Mouse (Mus musculus) cortical plate, adult 2 months (tissue): ENCODE measurements around the gene Lamb2. TPM values are rescaled to one million over a fixed set of nuclear protein-coding genes. Genes with fewer than 3 reads are reported as not detected.

Source experiments
- H3K27ac ChIP-seq: fragments of 200-500 bp; 2 replicates; pipeline ENCODE4 v1.5.1; 2012; ENCODE audit warnings: low read length, control low read depth, inconsistent platforms; ENCODE audit not compliant: insufficient read depth
- H3K4me1 ChIP-seq: fragments of 200-500 bp; 2 replicates; pipeline ENCODE4 v1.6.1; 2011; ENCODE audit warnings: low read length; ENCODE audit not compliant: control insufficient read depth, insufficient read depth
- H3K4me3 ChIP-seq: fragments of 200-500 bp; 2 replicates; pipeline ENCODE4 v1.5.1; 2011; ENCODE audit warnings: mild to moderate bottlenecking, low read length, control low read depth; ENCODE audit not compliant: insufficient read depth
- CTCF ChIP-seq: fragments of 200-500 bp; IDR thresholded peaks from 2 replicates; pipeline ENCODE4 v1.5.1; 2011; ENCODE audit warnings: mild to moderate bottlenecking, control low read depth, low read length; ENCODE audit not compliant: insufficient read depth; ENCODE audit errors: extremely low read depth
- POLR2A ChIP-seq: fragments of 200-500 bp; IDR thresholded peaks from 2 replicates; pipeline ENCODE4 v1.6.1; 2011; ENCODE audit warnings: mild to moderate bottlenecking, low read length, control low read depth; ENCODE audit not compliant: insufficient read depth; ENCODE audit errors: extremely low read depth
- polyA plus RNA-seq: library from polyadenylated mRNA; depleted of rRNA; stranded (reverse); fragments of >200 nt; gene quantifications from 2 replicates; pipeline ENCODE4 v1.2.3, GENCODE M21; 2012

Gene Lamb2
- polyA plus RNA-seq, 1 experiment = 34.2 TPM

DNA sequence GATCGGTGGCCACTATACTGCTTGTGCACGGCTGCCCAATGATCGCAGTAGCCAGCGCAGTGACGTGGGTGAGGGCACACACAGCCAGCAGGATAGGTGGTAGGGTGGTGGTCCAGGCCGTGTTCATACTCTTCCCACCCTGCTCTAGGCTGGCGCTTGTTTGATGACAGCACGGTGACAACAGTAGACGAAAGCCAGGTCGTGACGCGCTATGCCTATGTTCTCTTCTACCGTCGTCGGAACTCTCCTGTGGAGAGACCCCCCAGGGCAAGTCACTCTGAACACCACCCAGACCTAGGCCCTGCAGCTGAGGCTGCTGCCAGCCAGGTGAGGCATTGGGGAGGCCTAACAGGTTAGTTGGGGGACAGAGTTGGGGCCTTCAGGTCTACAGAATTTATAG is 20.4 kb downstream of the Lamb2 start:
- Histone ChIP-seq H3K27ac (no peak overlapping the region), H3K4me3 (no peak overlapping the region), H3K4me1 (no peaks in the 10 kb centered on the region)
- no peak for TF ChIP-seq POLR2A

DNA sequence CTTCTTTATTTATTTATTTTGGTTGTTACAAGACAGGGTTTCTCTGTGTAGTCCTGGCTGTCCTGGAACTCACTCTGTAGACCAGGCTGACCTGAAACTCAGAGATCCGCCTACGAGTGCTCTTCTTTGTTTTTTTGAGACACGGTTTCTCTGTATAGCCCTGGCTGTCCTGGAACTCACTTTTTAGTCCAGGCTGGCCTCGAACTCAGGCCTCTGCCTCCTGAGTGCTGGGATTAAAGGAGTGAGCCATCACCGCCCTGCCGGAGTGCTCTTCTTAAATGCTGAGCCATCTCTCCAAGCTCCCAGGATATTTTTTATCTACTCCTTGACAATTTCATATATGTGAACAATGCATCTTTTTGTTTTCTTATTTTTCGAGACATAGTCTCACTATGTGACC is 27.4 kb downstream of the Lamb2 start:
- Histone ChIP-seq H3K4me1 (peaks cover 3% of the 10 kb centered on the region; the same call in 1 of the 2 replicates), H3K4me3 (no peak overlapping the region; the same call in 1 of the 2 replicates), H3K27ac (no peak overlapping the region)
- no peak for TF ChIP-seq POLR2A
- no peak for TF ChIP-seq CTCF

- Histone ChIP-seq H3K27ac (no peak within 1 kb of the TSS; the same call in 1 of the 2 replicates), H3K4me3 (peak within 1 kb of the TSS; percentile 64), H3K4me1 (peaks cover 3% of the 10 kb centered on the region; the same call in 1 of the 2 replicates)
- no peak for TF ChIP-seq CTCF
- TF ChIP-seq POLR2A = peak; percentile 84
Measured at GRCm38 (mm10) chr9:108507619-108508434, 28.3 kb downstream of the Lamb2 start, which contains the start of gene Qars. Qars (plus strand) TSS chr9:108507706.

DNA sequence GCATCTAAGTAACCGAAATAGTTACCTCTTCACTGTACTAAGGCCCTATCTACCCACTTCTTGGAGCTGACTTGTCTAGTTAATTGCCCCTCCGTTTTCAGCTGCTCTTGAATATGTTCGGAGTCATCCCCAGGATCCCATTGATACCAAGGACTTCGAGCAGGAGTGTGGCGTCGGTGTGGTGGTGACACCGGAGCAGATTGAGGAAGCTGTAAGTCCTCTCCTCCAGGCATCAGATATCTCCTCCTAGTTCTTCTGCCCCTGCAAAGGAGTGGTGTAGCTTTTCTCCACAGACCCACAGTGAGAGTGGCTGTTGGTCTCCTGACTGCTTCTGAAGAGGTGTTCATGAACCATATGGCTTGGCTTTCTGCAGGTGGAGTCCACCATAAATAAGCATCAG is 29.2 kb downstream of the Lamb2 start:
- TF ChIP-seq POLR2A (no peak), CTCF (no peak)
- no peak overlapping the region for H3K27ac ChIP-seq
- peak overlapping the region; percentile 64; the same call in 1 of the 2 replicates for H3K4me3 ChIP-seq
- H3K4me1 ChIP-seq = peaks cover 3% of the 10 kb centered on the region; the same call in 1 of the 2 replicates

- peak; percentile 86 for TF ChIP-seq POLR2A
- TF ChIP-seq CTCF = no peak
- peak within 1 kb of the TSS; percentile 83 for H3K4me3 ChIP-seq
- H3K4me1 ChIP-seq = peaks cover 3% of the 10 kb centered on the region; the same call in 1 of the 2 replicates
- H3K27ac ChIP-seq = peak within 1 kb of the TSS; percentile 97
Measured at GRCm38 (mm10) chr9:108516380-108517251, 37.1 kb downstream of the Lamb2 start, which contains the start of gene Qrich1. Qrich1 (plus strand) TSS chr9:108516806.

DNA sequence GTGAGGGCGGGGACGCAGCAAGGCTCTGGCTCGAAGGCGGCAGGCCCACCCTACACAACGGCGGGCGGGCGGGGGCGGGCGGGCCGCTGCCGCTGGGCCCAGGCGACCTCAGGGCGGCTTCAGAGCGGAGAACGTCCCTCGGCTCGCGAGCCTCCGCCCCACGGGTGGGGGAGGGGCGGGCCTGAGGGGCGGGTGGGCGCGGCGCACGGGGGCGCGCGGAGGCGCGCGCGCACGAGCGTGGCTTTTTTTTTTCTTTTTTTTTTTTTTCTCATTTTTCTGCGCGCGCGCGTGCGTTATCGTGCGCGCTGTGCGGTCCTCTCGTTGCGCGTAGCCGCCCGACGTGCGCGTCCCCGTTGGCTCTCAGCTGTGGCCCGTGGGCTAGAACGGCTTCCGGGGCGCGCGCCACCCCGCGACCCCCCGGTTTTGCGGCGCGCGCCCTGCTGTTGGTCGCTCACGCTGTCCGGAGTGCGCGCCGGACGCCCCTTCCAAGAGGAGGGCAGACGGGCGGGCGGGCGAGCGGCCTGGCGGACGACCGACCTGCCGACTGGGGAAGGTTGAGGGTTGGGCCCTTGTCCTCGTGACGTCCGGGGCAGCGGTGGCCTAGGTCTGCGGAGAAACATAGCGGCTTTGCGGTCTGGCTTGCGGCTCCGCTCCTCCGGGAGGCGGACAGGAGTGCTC is 37.9 kb downstream of the Lamb2 start:
- TF ChIP-seq CTCF = no peak
- no peak for TF ChIP-seq POLR2A
- H3K4me1 ChIP-seq = peaks cover 3% of the 10 kb centered on the region; the same call in 1 of the 2 replicates
- H3K27ac ChIP-seq = peak overlapping the region; percentile 97
- peak overlapping the region; percentile 83 for H3K4me3 ChIP-seq

GRCm38 (mm10) chr9:108517931-108518332 is 38.4 kb downstream of the Lamb2 start:
- Histone ChIP-seq H3K27ac (peak overlapping the region; percentile 66), H3K4me1 (peaks cover 3% of the 10 kb centered on the region; the same call in 1 of the 2 replicates), H3K4me3 (peak overlapping the region; percentile 83)
- 0 out of 2 replicates have a peak, but pooled peaks have one; percentile 10 for TF ChIP-seq POLR2A
- TF ChIP-seq CTCF = no peak

GRCm38 (mm10) chr9:108521604-108522003 is 42.1 kb downstream of the Lamb2 start:
- Histone ChIP-seq H3K4me1 (peaks cover 3% of the 10 kb centered on the region; the same call in 1 of the 2 replicates), H3K27ac (no peak overlapping the region), H3K4me3 (no peak overlapping the region)
- TF ChIP-seq CTCF = no peak
- no peak for TF ChIP-seq POLR2A

GRCm38 (mm10) chr9:108523341-108523740 is 43.8 kb downstream of the Lamb2 start:
- H3K4me3 ChIP-seq = no peak overlapping the region
- no peak overlapping the region for H3K27ac ChIP-seq
- TF ChIP-seq CTCF (no peak), POLR2A (no peak)
- H3K4me1 ChIP-seq = peaks cover 3% of the 10 kb centered on the region; the same call in 1 of the 2 replicates
